Mouse (Mus musculus) G1E (cell line): ENCODE data around the gene Cdh13. TPM values are rescaled to one million over a fixed set of nuclear protein-coding genes. Genes with fewer than 3 reads are reported as not detected.

Experiments used
- ATAC-seq: 2 replicates; pipeline ENCODE4 v1.8.0; 2016; ENCODE audit warnings: mild to moderate bottlenecking; ENCODE audit not compliant: insufficient number of reproducible peaks, poor library complexity, low FRiP score, severe bottlenecking; ENCODE audit errors: extremely low read depth
- DNase-seq: peaks from one replicate; pipeline ENCODE4 v3.0.0; 2012; ENCODE audit warnings: low spot score
- H3K27me3 ChIP-seq: 2 replicates; pipeline ENCODE4 v1.6.1; 2012; ENCODE audit warnings: mild to moderate bottlenecking, low read length, inconsistent platforms; ENCODE audit not compliant: insufficient read depth
- H3K36me3 ChIP-seq: replicated peaks from 2 replicates; pipeline ENCODE3; 2012; ENCODE audit warnings: mild to moderate bottlenecking, inconsistent platforms
- H3K4me1 ChIP-seq: 2 replicates; pipeline ENCODE4 v1.6.1; 2012; ENCODE audit warnings: low read depth, low read length, inconsistent platforms, mixed read lengths; ENCODE audit not compliant: insufficient read depth
- H3K4me3 ChIP-seq: 2 replicates; pipeline ENCODE4 v1.5.1; 2012; ENCODE audit warnings: low read depth, mild to moderate bottlenecking, inconsistent platforms, low read length, moderate library complexity, mixed read lengths
- H3K9me3 ChIP-seq: replicated peaks from 2 replicates; pipeline ENCODE4 v1.6.1; 2012; ENCODE audit warnings: inconsistent platforms
- CTCF ChIP-seq: IDR thresholded peaks from 2 replicates; pipeline ENCODE4 v1.5.1; 2012; ENCODE audit warnings: low read depth, low read length, inconsistent platforms, mixed read lengths
- GATA1 ChIP-seq: IDR thresholded peaks from 2 replicates; pipeline ENCODE4 v1.6.1; 2012; ENCODE audit warnings: borderline replicate concordance, low read length, inconsistent platforms, mixed read lengths
- GATA2 ChIP-seq: IDR thresholded peaks from 2 replicates; pipeline ENCODE4 v1.6.1; 2012; ENCODE audit warnings: low read depth, low read length, inconsistent platforms, borderline replicate concordance
- POLR2AphosphoS5 ChIP-seq: IDR thresholded peaks from 2 replicates; pipeline ENCODE4 v1.6.1; 2012; ENCODE audit warnings: low read depth, low read length, inconsistent platforms; ENCODE audit not compliant: insufficient replicate concordance
- TAL1 ChIP-seq: conservative IDR thresholded peaks from 2 replicates; pipeline ENCODE4 v1.6.1; 2012; ENCODE audit warnings: low read depth, low read length, inconsistent platforms, mixed read lengths
- polyA plus RNA-seq: library from polyadenylated mRNA; stranded (reverse); fragments of >175 nt; gene quantifications from 2 replicates; pipeline ENCODE4 v1.2.3, GENCODE M21; 2012
- total RNA-seq, 2 experiments: library from RNA; stranded (forward) in 1 of 2; stranded (reverse) in 1 of 2; fragments of 200-1000 nt in 1 of 2; fragments of >200 nt in 1 of 2; fragmentation: Nextera tagmentation in 1 of 2; gene quantifications; 2 replicates each; pipeline ENCODE4 v1.2.3; 2014 to 2017

Cdh13 gene
- total and polyA plus RNA-seq, 3 experiments, result 0.22 TPM; not detected in 2

DNA sequence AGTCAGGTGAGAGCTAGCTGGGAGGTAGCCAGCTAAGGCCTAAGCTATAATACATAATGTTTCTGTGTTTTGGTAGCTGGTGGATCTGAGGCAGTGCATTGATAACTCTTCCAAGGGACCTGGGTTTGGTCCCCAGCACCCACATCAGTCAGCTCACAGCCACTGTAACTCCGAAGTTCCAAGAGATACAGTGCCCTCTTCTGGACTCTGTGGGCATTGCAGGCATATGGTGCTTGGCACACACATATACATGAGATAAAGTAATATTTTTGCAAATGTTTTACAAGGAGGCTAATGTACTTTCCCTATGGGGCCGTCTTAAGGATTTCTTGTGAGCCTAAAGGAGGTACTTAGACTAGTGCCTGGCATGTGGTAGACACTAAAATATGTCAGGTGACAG lies 755.8 kb downstream of the Cdh13 start:
- H3K9me3 ChIP-seq, result peaks cover 90% of the 10 kb centered on the region
- ATAC-seq (no peak), DNase-seq (no peak)
- no peaks in the 10 kb centered on the region for H3K36me3 ChIP-seq
- H3K4me3 ChIP-seq, result no peak overlapping the region
- no peaks in the 10 kb centered on the region for H3K27me3 ChIP-seq
- no peaks in the 10 kb centered on the region for H3K4me1 ChIP-seq
- TF ChIP-seq POLR2AphosphoS5, result no peak
- no peak for TF ChIP-seq GATA1
- no peak for TF ChIP-seq TAL1
- no peak for TF ChIP-seq CTCF
- TF ChIP-seq GATA2, result no peak

DNA sequence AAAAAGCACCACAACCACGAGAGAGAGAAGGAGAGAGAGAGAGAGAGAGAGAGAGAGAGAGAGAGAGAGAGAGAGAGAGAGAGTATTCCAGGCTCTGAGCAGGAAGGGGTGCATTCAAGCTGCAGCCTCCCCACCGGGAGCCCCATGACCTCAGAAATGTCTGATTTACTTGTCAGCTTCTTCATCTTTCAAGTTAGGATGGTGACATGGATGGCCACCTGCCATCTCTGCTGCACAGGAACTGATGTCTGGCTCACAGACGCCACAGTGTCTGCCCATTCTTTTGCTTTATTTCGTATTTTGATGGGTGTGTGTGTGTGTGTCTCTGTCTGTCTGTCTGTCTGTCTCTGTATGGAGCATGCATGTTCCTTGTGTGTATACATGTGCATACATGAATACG lies 774.3 kb downstream of the Cdh13 start:
- no peak for TF ChIP-seq POLR2AphosphoS5
- no peak for TF ChIP-seq GATA1
- no peak for TF ChIP-seq CTCF
- TF ChIP-seq TAL1, result no peak
- TF ChIP-seq GATA2, result no peak
- no peak for ATAC-seq
- H3K9me3 ChIP-seq, result peaks cover 85% of the 10 kb centered on the region
- no peaks in the 10 kb centered on the region for H3K36me3 ChIP-seq
- DNase-seq, result no peak
- H3K4me3 ChIP-seq, result no peak overlapping the region
- no peaks in the 10 kb centered on the region for H3K27me3 ChIP-seq
- no peaks in the 10 kb centered on the region for H3K4me1 ChIP-seq

DNA sequence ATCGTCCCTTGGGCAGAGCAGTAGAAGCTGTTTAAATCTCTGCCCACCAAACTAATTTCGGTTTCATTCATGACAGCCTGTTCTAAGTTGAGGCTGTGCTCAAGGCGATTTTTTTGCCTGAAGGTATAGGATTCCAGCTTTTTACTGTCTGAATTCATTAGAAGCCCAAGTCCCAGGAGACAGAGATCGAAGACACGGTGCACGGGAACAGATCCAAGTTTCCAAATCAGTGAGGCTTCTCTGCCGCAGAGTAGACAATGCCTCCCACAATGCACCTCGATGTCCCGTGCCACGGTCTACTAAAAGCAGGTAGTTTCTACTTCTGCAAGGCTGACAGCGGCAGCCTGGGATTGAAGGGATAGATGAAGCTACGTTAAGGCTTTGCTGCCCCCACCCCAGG lies 778.1 kb downstream of the Cdh13 start:
- DNase-seq, result no peak
- no peak for ATAC-seq
- no peaks in the 10 kb centered on the region for H3K27me3 ChIP-seq
- H3K9me3 ChIP-seq, result peaks cover 92% of the 10 kb centered on the region
- H3K36me3 ChIP-seq, result no peaks in the 10 kb centered on the region
- H3K4me1 ChIP-seq, result no peaks in the 10 kb centered on the region
- TF ChIP-seq GATA2 (no peak), TAL1 (no peak), GATA1 (no peak), POLR2AphosphoS5 (no peak)
- no peak overlapping the region for H3K4me3 ChIP-seq

- Histone ChIP-seq H3K4me1 (no peaks in the 10 kb centered on the region), H3K9me3 (peaks cover 81% of the 10 kb centered on the region)
- no peak for ATAC-seq
These were observed 781.0 kb downstream of the Cdh13 start for GRCm38 (mm10) chr8:119064523-119064922.

GRCm38 (mm10) chr8:119072291-119072690 lies 788.8 kb downstream of the Cdh13 start:
- no peak overlapping the region for H3K4me3 ChIP-seq
- TF ChIP-seq TAL1 (no peak), POLR2AphosphoS5 (no peak), GATA2 (no peak), GATA1 (no peak), CTCF (no peak)
- peaks cover 79% of the 10 kb centered on the region for H3K9me3 ChIP-seq
- DNase-seq, result no peak
- H3K4me1 ChIP-seq, result no peaks in the 10 kb centered on the region
- H3K27me3 ChIP-seq, result no peaks in the 10 kb centered on the region
- H3K36me3 ChIP-seq, result no peaks in the 10 kb centered on the region
- ATAC-seq, result no peak

More at GRCm38 (mm10) chr8:119064523-119064922, 781.0 kb downstream of the Cdh13 start:
- H3K27me3 ChIP-seq, result no peaks in the 10 kb centered on the region
- no peak for DNase-seq
- no peaks in the 10 kb centered on the region for H3K36me3 ChIP-seq
- TF ChIP-seq POLR2AphosphoS5, result no peak
- no peak for TF ChIP-seq TAL1
- no peak for TF ChIP-seq CTCF
- TF ChIP-seq GATA2, result no peak
- no peak for TF ChIP-seq GATA1
- no peak overlapping the region for H3K4me3 ChIP-seq

DNA sequence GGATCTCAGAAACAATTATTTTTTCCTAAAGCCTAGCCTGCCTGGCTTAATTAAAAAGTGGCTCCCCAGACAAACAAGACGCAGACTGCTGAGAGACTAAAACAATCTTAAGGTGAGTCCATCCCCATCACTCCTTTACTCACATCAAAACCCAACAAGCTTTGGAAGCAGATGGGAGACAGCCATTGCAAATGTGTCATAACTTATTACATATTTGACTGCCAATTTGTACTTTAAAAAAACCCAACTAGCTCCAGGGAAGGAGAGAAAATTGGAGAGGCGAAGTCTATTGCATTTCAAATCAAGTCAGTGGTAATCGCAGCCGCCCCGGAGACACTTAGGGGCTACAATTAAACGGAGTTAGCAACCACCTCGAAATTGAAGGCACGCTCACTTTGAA lies 801.5 kb downstream of the Cdh13 start:
- no peak for DNase-seq
- no peak overlapping the region for H3K4me3 ChIP-seq
- H3K36me3 ChIP-seq, result no peaks in the 10 kb centered on the region
- no peaks in the 10 kb centered on the region for H3K4me1 ChIP-seq
- no peak for TF ChIP-seq CTCF
- no peak for TF ChIP-seq GATA1
- TF ChIP-seq TAL1, result no peak
- TF ChIP-seq GATA2, result no peak
- TF ChIP-seq POLR2AphosphoS5, result no peak
- no peaks in the 10 kb centered on the region for H3K27me3 ChIP-seq
- no peak for ATAC-seq
- H3K9me3 ChIP-seq, result peaks cover 75% of the 10 kb centered on the region

- DNase-seq, result no peak
- Histone ChIP-seq H3K36me3 (no peaks in the 10 kb centered on the region), H3K4me1 (no peaks in the 10 kb centered on the region), H3K9me3 (peaks cover 81% of the 10 kb centered on the region), H3K27me3 (no peaks in the 10 kb centered on the region), H3K4me3 (no peak overlapping the region)
- no peak for ATAC-seq
- TF ChIP-seq POLR2AphosphoS5, result no peak
- no peak for TF ChIP-seq GATA2
- TF ChIP-seq TAL1, result no peak
- no peak for TF ChIP-seq GATA1
- TF ChIP-seq CTCF, result no peak
These were observed 814.7 kb downstream of the Cdh13 start for GRCm38 (mm10) chr8:119098261-119098660.
